Mouse (Mus musculus) kidney, adult 2 months (tissue): ENCODE measurements at regions not wholly inside any gene's neighbourhood (a gene's known extent, or its start where the extent isn't known, plus 50 kb on each side); places are given as distances from the start of the nearest gene placed in this dataset.
"Not testable (repeated sequence)": the region's sequence is repeated elsewhere in the genome, so short reads cannot be mapped to it uniquely, and the experiment has no call there.

ENCODE experiments used
- DNase-seq: peaks from one replicate; pipeline ENCODE4 v3.0.0; 2021
- H3K27ac ChIP-seq: fragments of 200-500 bp; 2 replicates; pipeline ENCODE4 v1.5.1; 2012; ENCODE audit warnings: low read depth, low read length, control low read depth, inconsistent platforms; ENCODE audit not compliant: insufficient read depth
- H3K27me3 ChIP-seq: fragments of 200-500 bp; replicated peaks from 2 replicates; pipeline ENCODE4 v1.6.1; 2012; ENCODE audit warnings: mild to moderate bottlenecking, moderate library complexity, low read length, inconsistent platforms; ENCODE audit not compliant: control insufficient read depth, insufficient read depth
- H3K36me3 ChIP-seq: fragments of 200-500 bp; 2 replicates; pipeline ENCODE4 v1.6.1; 2012; ENCODE audit warnings: mild to moderate bottlenecking, moderate library complexity, low read length, inconsistent platforms; ENCODE audit not compliant: control insufficient read depth, insufficient read depth
- H3K4me1 ChIP-seq: fragments of 200-500 bp; 2 replicates; pipeline ENCODE4 v1.6.1; 2011; ENCODE audit warnings: low read length; ENCODE audit not compliant: control insufficient read depth, insufficient read depth
- H3K4me3 ChIP-seq: fragments of 200-500 bp; 2 replicates; pipeline ENCODE4 v1.5.1; 2011; ENCODE audit warnings: mild to moderate bottlenecking, low read depth, low read length, control low read depth; ENCODE audit not compliant: insufficient read depth
- CTCF ChIP-seq: fragments of 200-500 bp; conservative IDR thresholded peaks from 2 replicates; pipeline ENCODE4 v1.5.1; 2011; ENCODE audit warnings: low read depth, mild to moderate bottlenecking, control low read depth, low read length, moderate library complexity, mixed read lengths; ENCODE audit not compliant: insufficient read depth, insufficient read length
- POLR2A ChIP-seq: fragments of 200-500 bp; IDR thresholded peaks from one replicate; pipeline ENCODE4 v1.6.1; 2011; ENCODE audit warnings: low read depth, low read length, control low read depth
- WGBS: fragments of 180-500 bp; shearing (Covaris S2); methylation state at CpG from one replicate; pipeline ENCODE4 v1.1.7; 2018; 5-methylcytosine and 5-hydroxymethylcytosine counted together

GRCm38 (mm10) chr1:64463715-64464290 is 68.6 kb upstream of the Creb1 start:
- H3K36me3 ChIP-seq = no peaks in the 10 kb centered on the region
- no peak overlapping the region for H3K27ac ChIP-seq
- no peaks in the 10 kb centered on the region for H3K4me1 ChIP-seq
- H3K27me3 ChIP-seq = no peaks in the 10 kb centered on the region
- 49% methylated on average over 5 of the region's 5 CpGs for WGBS
- H3K4me3 ChIP-seq = no peak overlapping the region
- no peak for TF ChIP-seq POLR2A
- TF ChIP-seq CTCF = no peak
- no peak for DNase-seq

- H3K36me3 ChIP-seq, H3K4me3 ChIP-seq, DNase-seq, H3K27ac ChIP-seq, H3K27me3 ChIP-seq, H3K4me1 ChIP-seq: not testable (repeated sequence)
- 95% methylated on average over 6 of the region's 6 CpGs for WGBS
Measured at GRCm38 (mm10) chr1:64461616-64462015, 70.8 kb upstream of the Creb1 start.

- Histone ChIP-seq H3K27ac (no peak overlapping the region), H3K4me3 (no peak overlapping the region), H3K4me1 (no peaks in the 10 kb centered on the region), H3K27me3 (no peaks in the 10 kb centered on the region), H3K36me3 (no peaks in the 10 kb centered on the region)
- no peak for DNase-seq
- no peak for TF ChIP-seq POLR2A
- WGBS = 77% methylated on average over 5 of the region's 5 CpGs
Measured at GRCm38 (mm10) chr1:64457872-64458271, 74.6 kb upstream of the Creb1 start.

- TF ChIP-seq POLR2A (no peak), CTCF (no peak)
- no peak for DNase-seq
- Histone ChIP-seq H3K4me1 (no peaks in the 10 kb centered on the region), H3K27me3 (no peaks in the 10 kb centered on the region), H3K4me3 (no peak overlapping the region), H3K36me3 (no peaks in the 10 kb centered on the region), H3K27ac (no peak overlapping the region)
- WGBS = 69% methylated on average over 3 of the region's 3 CpGs
Measured at GRCm38 (mm10) chr1:64449141-64449540, 83.3 kb upstream of the Creb1 start.

- Histone ChIP-seq H3K4me3 (no peak overlapping the region), H3K27me3 (no peaks in the 10 kb centered on the region), H3K36me3 (no peaks in the 10 kb centered on the region), H3K4me1 (no peaks in the 10 kb centered on the region), H3K27ac (no peak overlapping the region)
- under 1% methylated on average over 5 of the region's 5 CpGs for whole genome bisulfite sequencing
- peak; percentile 62 for DNase-seq
- TF ChIP-seq POLR2A (no peak), CTCF (0 out of 2 replicates have a peak, but pooled peaks have one; percentile 5)
Measured at GRCm38 (mm10) chr1:64448090-64448489, 84.4 kb upstream of the Creb1 start.

GRCm38 (mm10) chr1:64446492-64446891 is 86.0 kb upstream of the Creb1 start:
- TF ChIP-seq CTCF = no peak
- TF ChIP-seq POLR2A = no peak
- Histone ChIP-seq H3K27ac (no peak overlapping the region), H3K27me3 (no peaks in the 10 kb centered on the region), H3K4me3 (no peak overlapping the region), H3K36me3 (no peaks in the 10 kb centered on the region), H3K4me1 (no peaks in the 10 kb centered on the region)
- 81% methylated on average over 4 of the region's 4 CpGs for WGBS
- no peak for DNase-seq

- 12% methylated on average over 13 of the region's 13 CpGs for WGBS
- H3K4me3 ChIP-seq = no peak overlapping the region
- H3K27me3 ChIP-seq = no peaks in the 10 kb centered on the region
- peak; percentile 76 for TF ChIP-seq CTCF
- TF ChIP-seq POLR2A = no peak
- no peaks in the 10 kb centered on the region for H3K4me1 ChIP-seq
- peak; percentile 76 for DNase-seq
- no peaks in the 10 kb centered on the region for H3K36me3 ChIP-seq
- no peak overlapping the region for H3K27ac ChIP-seq
Measured at GRCm38 (mm10) chr1:64445919-64446318, 86.5 kb upstream of the Creb1 start.

- no peaks in the 10 kb centered on the region for H3K36me3 ChIP-seq
- WGBS = 83% methylated on average over 6 of the region's 6 CpGs
- no peak overlapping the region for H3K27ac ChIP-seq
- H3K4me3 ChIP-seq = no peak overlapping the region
- no peaks in the 10 kb centered on the region for H3K4me1 ChIP-seq
- H3K27me3 ChIP-seq = no peaks in the 10 kb centered on the region
- TF ChIP-seq CTCF (no peak), POLR2A (no peak)
- no peak for DNase-seq
Measured at GRCm38 (mm10) chr1:64443436-64443835, 89.0 kb upstream of the Creb1 start.
